ENCODE assay signal across 8 mouse cellular contexts in genomic region chr17:25221821-25222503, GRCm38 (mm10). TPM values are rescaled to one million over a fixed set of nuclear protein-coding genes. Genes with fewer than 3 reads are reported as not detected.
A peak's percentile ranks its signal among the peaks of the same experiment; 100 is the strongest.
DNase-seq lines count a peak whose midpoint lies in the region; ATAC-seq and TF ChIP-seq lines count a peak whose summit lies in the region.

No protein-coding gene starts in this region.

- peak; percentile 42 for DNase-seq in ovary, postnatal 36 days (ENCODE audit: low spot score)
- no peak for DNase-seq in ovary, adult 18-20 months (ENCODE audit: low spot score)
- peak; percentile 84 to 86 for DNase-seq in cerebellum, adult 2 months
- peak; percentile 46 for DNase-seq in forebrain, postnatal 0 days
- DNase-seq in kidney, adult 2 months = peak; percentile 88
- DNase-seq in liver, embryonic 13.5 days = peak; percentile 79
- DNase-seq in natural killer cell, adult 2 months (ENCODE audit: low spot score in 2 of 2) = peak; percentile 73 to 78
- DNase-seq in thymus, adult 18-20 months = peak; percentile 66 to 76

- H3K4me2 ChIP-seq in forebrain, postnatal 0 days (ENCODE audit: low read depth) = peak overlapping the region; percentile 60
- peak overlapping the region; percentile 84 for H3K4me2 ChIP-seq in liver, embryonic 13.5 days

- peak overlapping the region; percentile 93 for H3K27ac ChIP-seq in cerebellum, adult 2 months (ENCODE audit: insufficient read depth, low read length)
- no peak overlapping the region for H3K27ac ChIP-seq in forebrain, postnatal 0 days (ENCODE audit: low read depth, low read length)
- peak overlapping the region; percentile 51 for H3K27ac ChIP-seq in kidney, adult 2 months (ENCODE audit: insufficient read depth, low read depth, low read length)
- H3K27ac ChIP-seq in liver, embryonic 13.5 days = peak overlapping the region; percentile 99

- H3K9me3 ChIP-seq in forebrain, postnatal 0 days (ENCODE audit: low read length) = no peaks in the 10 kb centered on the region
- H3K9me3 ChIP-seq in liver, embryonic 13.5 days (replicated peaks) = no peaks in the 10 kb centered on the region

- H3K4me1 ChIP-seq in cerebellum, adult 2 months (ENCODE audit: control insufficient read depth, insufficient read depth, low read length) = peaks cover 27% of the 10 kb centered on the region
- no peaks in the 10 kb centered on the region for H3K4me1 ChIP-seq in forebrain, postnatal 0 days (ENCODE audit: insufficient read depth)
- H3K4me1 ChIP-seq in kidney, adult 2 months (ENCODE audit: control insufficient read depth, insufficient read depth, low read length) = peaks cover 29% of the 10 kb centered on the region
- H3K4me1 ChIP-seq in liver, embryonic 13.5 days (replicated peaks) = peaks cover 62% of the 10 kb centered on the region

- TF ChIP-seq POLR2A in cerebellum, adult 2 months (IDR thresholded peaks at IDR 0.05; ENCODE audit: borderline replicate concordance, insufficient read depth, low read length) = peak; percentile 60; the same call in 1 of the 2 replicates
- TF ChIP-seq POLR2A in kidney, adult 2 months (IDR thresholded peaks at IDR 0.05; ENCODE audit: low read depth, low read length) = no peak

- H3K4me3 ChIP-seq in cerebellum, adult 2 months (replicated peaks; ENCODE audit: insufficient read depth, low read depth, low read length) = peak overlapping the region; percentile 65
- H3K4me3 ChIP-seq in forebrain, postnatal 0 days (ENCODE audit: low read depth, low read length) = peak overlapping the region; percentile 31
- peak overlapping the region; percentile 38 for H3K4me3 ChIP-seq in kidney, adult 2 months (ENCODE audit: insufficient read depth, low read depth, low read length)
- peak overlapping the region; percentile 86 for H3K4me3 ChIP-seq in liver, embryonic 13.5 days (replicated peaks)

- H3K9ac ChIP-seq in forebrain, postnatal 0 days = peak overlapping the region; percentile 49
- peak overlapping the region; percentile 77 for H3K9ac ChIP-seq in liver, embryonic 13.5 days

- peak; percentile 87 for ATAC-seq in forebrain, postnatal 0 days
- peak; percentile 76 for ATAC-seq in liver, embryonic 13.5 days (ENCODE audit: low read depth)

- TF ChIP-seq CTCF in cerebellum, adult 2 months (IDR thresholded peaks at IDR 0.05; ENCODE audit: borderline replicate concordance, insufficient read depth, low read depth, low read length) = no peak
- no peak for TF ChIP-seq CTCF in forebrain, postnatal 0 days (IDR thresholded peaks at IDR 0.05; ENCODE audit: low read depth)
- no peak for TF ChIP-seq CTCF in kidney, adult 2 months (conservative IDR thresholded peaks at IDR 0.05; ENCODE audit: insufficient read depth, insufficient read length, low read depth, low read length)

- WGBS in cerebellum, adult 2 months = 4% methylated on average over 22 of the region's 30 CpGs
- 2% methylated on average over 22 of the region's 30 CpGs for WGBS in forebrain, postnatal 0 days
- WGBS in kidney, adult 2 months = 3% methylated on average over 19 of the region's 30 CpGs
- WGBS in liver, embryonic 13.5 days (ENCODE audit: insufficient replicate concordance) = under 1% methylated on average over 22 of the region's 30 CpGs

- H3K27me3 ChIP-seq in cerebellum, adult 2 months (ENCODE audit: control insufficient read depth, insufficient read depth, low read length) = no peaks in the 10 kb centered on the region
- no peaks in the 10 kb centered on the region for H3K27me3 ChIP-seq in forebrain, postnatal 0 days (ENCODE audit: insufficient read depth, low read length)
- H3K27me3 ChIP-seq in kidney, adult 2 months (replicated peaks; ENCODE audit: control insufficient read depth, insufficient read depth, low read length) = no peaks in the 10 kb centered on the region
- no peaks in the 10 kb centered on the region for H3K27me3 ChIP-seq in liver, embryonic 13.5 days

- peaks cover 35% of the 10 kb centered on the region for H3K36me3 ChIP-seq in forebrain, postnatal 0 days (ENCODE audit: insufficient read depth)
- no peaks in the 10 kb centered on the region for H3K36me3 ChIP-seq in kidney, adult 2 months (ENCODE audit: control insufficient read depth, insufficient read depth, low read length)
- peaks cover 20% of the 10 kb centered on the region for H3K36me3 ChIP-seq in liver, embryonic 13.5 days

RNA-seq across cellular contexts. Expression of gene Gnptg, which starts 18.0 kb away (rescaled TPM):
- polyA plus RNA-seq in cerebellum, adult 2 months (2012; rRNA removed) = 131 and 146 TPM in 2 replicates
- 91.3 and 109 TPM in 2 replicates for total RNA-seq in forebrain, postnatal 0 days (2014; rRNA removed)
- 119 and 121 TPM in 2 replicates for polyA plus RNA-seq in forebrain, postnatal 0 days (2015; fragmentation: Nextera tagmentation; extraction: Ambion mirVana)
- polyA plus RNA-seq in kidney, adult 2 months (2012; rRNA removed) = 121 and 123 TPM in 2 replicates
- polyA plus RNA-seq in liver, embryonic 13.5 days (2015; fragmentation: Nextera tagmentation; extraction: Ambion mirVana) = 21.4 and 21.5 TPM in 2 replicates

RNA-seq across cellular contexts. Expression of gene Tsr3, which starts 18.0 kb away (rescaled TPM):
- 40.4 and 42.4 TPM in 2 replicates for polyA plus RNA-seq in cerebellum, adult 2 months (2012; rRNA removed)
- total RNA-seq in forebrain, postnatal 0 days (2014; rRNA removed) = 56.6 and 62.0 TPM in 2 replicates
- 70.0 and 78.6 TPM in 2 replicates for polyA plus RNA-seq in forebrain, postnatal 0 days (2015; fragmentation: Nextera tagmentation; extraction: Ambion mirVana)
- 20.0 and 21.6 TPM in 2 replicates for polyA plus RNA-seq in kidney, adult 2 months (2012; rRNA removed)
- 24.2 and 27.6 TPM in 2 replicates for polyA plus RNA-seq in liver, embryonic 13.5 days (2015; fragmentation: Nextera tagmentation; extraction: Ambion mirVana)

RNA-seq across cellular contexts. Expression of gene Unkl, which starts 33.8 kb away (rescaled TPM):
- 56.2 and 57.4 TPM in 2 replicates for polyA plus RNA-seq in cerebellum, adult 2 months (2012; rRNA removed)
- 21.6 and 22.8 TPM in 2 replicates for total RNA-seq in forebrain, postnatal 0 days (2014; rRNA removed)
- polyA plus RNA-seq in forebrain, postnatal 0 days (2015; fragmentation: Nextera tagmentation; extraction: Ambion mirVana) = 7.6 and 11.6 TPM in 2 replicates
- 38.3 and 44.1 TPM in 2 replicates for polyA plus RNA-seq in kidney, adult 2 months (2012; rRNA removed)
- polyA plus RNA-seq in liver, embryonic 13.5 days (2015; fragmentation: Nextera tagmentation; extraction: Ambion mirVana) = 14.4 and 18.0 TPM in 2 replicates

RNA-seq across cellular contexts. Expression of gene Baiap3, which starts 34.2 kb away (rescaled TPM):
- polyA plus RNA-seq in cerebellum, adult 2 months (2012; rRNA removed) = 24.4 and 26.5 TPM in 2 replicates
- 30.2 and 70.8 TPM in 2 replicates for total RNA-seq in forebrain, postnatal 0 days (2014; rRNA removed)
- 8.2 and 16.2 TPM in 2 replicates for polyA plus RNA-seq in forebrain, postnatal 0 days (2015; fragmentation: Nextera tagmentation; extraction: Ambion mirVana)
- polyA plus RNA-seq in kidney, adult 2 months (2012; rRNA removed) = 5.6 and 6.9 TPM in 2 replicates
- polyA plus RNA-seq in liver, embryonic 13.5 days (2015; fragmentation: Nextera tagmentation; extraction: Ambion mirVana) = 0.12 and 0.25 TPM in 2 replicates

RNA-seq across cellular contexts. Expression of gene BC003965, which starts 37.6 kb away (rescaled TPM):
- polyA plus RNA-seq in cerebellum, adult 2 months (2012; rRNA removed) = 23.4 and 25.2 TPM in 2 replicates
- 23.7 and 24.2 TPM in 2 replicates for total RNA-seq in forebrain, postnatal 0 days (2014; rRNA removed)
- 30.8 and 32.8 TPM in 2 replicates for polyA plus RNA-seq in forebrain, postnatal 0 days (2015; fragmentation: Nextera tagmentation; extraction: Ambion mirVana)
- 10.8 and 12.2 TPM in 2 replicates for polyA plus RNA-seq in kidney, adult 2 months (2012; rRNA removed)
- polyA plus RNA-seq in liver, embryonic 13.5 days (2015; fragmentation: Nextera tagmentation; extraction: Ambion mirVana) = 23.8 and 27.3 TPM in 2 replicates

Comparison
In these comparisons a context has a peak if more than half of its experiments do, and no peak if none do; other contexts are left out.
1. H3K4me3 ChIP-seq: peak in every context shown above with its lines; median percentile 86 in liver, embryonic 13.5 days; 65 in cerebellum, adult 2 months; 38 in kidney, adult 2 months; 31 in forebrain, postnatal 0 days.